Mouse (Mus musculus): ENCODE results near the gene Tnnt3. TPM values are rescaled to one million over a fixed set of nuclear protein-coding genes. Genes with fewer than 3 reads are reported as not detected.
A peak's percentile ranks its signal among the peaks of the same experiment; 100 is the strongest.

The Tnnt3 gene
- total and polyA plus RNA-seq, 3 experiments = 3.1 to 13.3 (median 4.1) TPM

GRCm38 (mm10) chr7:142531973-142532521, 33.4 kb downstream of the Tnnt3 start:
- H3K27ac ChIP-seq (ENCODE audit: insufficient read depth, low read depth) = no peak overlapping the region
- peaks cover 4% of the 10 kb centered on the region for H3K79me2 ChIP-seq (replicated peaks; ENCODE audit: control insufficient read depth, extremely low read depth, insufficient read depth, poor library complexity, severe bottlenecking)
- H3K4me3 ChIP-seq (replicated peaks in 1 of 3; ENCODE audit: low read depth in 2 of 3, low read length in 2 of 3, poor library complexity in 1 of 3) = no peak overlapping the region
- H3K4me1 ChIP-seq (ENCODE audit: control insufficient read depth in 1 of 2, insufficient read depth in 2 of 2) = peaks cover 9 to 22% of the 10 kb centered on the region in 2 experiments
- in situ Hi-C loops (cut with MboI; ENCODE audit: low pct_ligation_motif_present, low pct_unique_long_range_greater_than_20kb, low sequenced_read_pairs) = no loop called here
- peaks cover 7 to 16% of the 10 kb centered on the region in 2 experiments for H3K36me3 ChIP-seq (replicated peaks in 1 of 2; ENCODE audit: control insufficient read depth in 1 of 2, insufficient read depth in 1 of 2, low read length in 1 of 2)
- no peak for TF ChIP-seq USF1 (IDR thresholded peaks at IDR 0.05; ENCODE audit: low read depth, low read length)
- TF ChIP-seq RCOR1 (conservative IDR thresholded peaks at IDR 0.05; ENCODE audit: low read depth, low read length) = no peak
- no peak for TF ChIP-seq GABPA (IDR thresholded peaks at IDR 0.05; ENCODE audit: insufficient replicate concordance, low read depth, low read length)
- TF ChIP-seq ETS1 (conservative IDR thresholded peaks at IDR 0.05; ENCODE audit: low read depth, low read length) = no peak
- no peak for TF ChIP-seq ZKSCAN1 (IDR thresholded peaks at IDR 0.05; ENCODE audit: borderline replicate concordance, low read depth, low read length)
- no peak for TF ChIP-seq CTCF (conservative IDR thresholded peaks at IDR 0.05 in 1 of 2, IDR thresholded peaks at IDR 0.05 in 1 of 2; ENCODE audit: low read depth in 2 of 2, low read length in 2 of 2)
- TF ChIP-seq MXI1 (IDR thresholded peaks at IDR 0.05; ENCODE audit: low read depth, low read length) = no peak
- TF ChIP-seq UBTF (IDR thresholded peaks at IDR 0.05; ENCODE audit: low read depth, low read length) = no peak
- no peak for TF ChIP-seq POLR2AphosphoS2 (IDR thresholded peaks at IDR 0.05; ENCODE audit: low read depth, low read length)
- no peak for TF ChIP-seq ELF1 (IDR thresholded peaks at IDR 0.05; ENCODE audit: low read depth, low read length)
- no peak for TF ChIP-seq ZC3H11A (IDR thresholded peaks at IDR 0.05; ENCODE audit: low read depth, low read length)
- no peak overlapping the region for H3K4me2 ChIP-seq (ENCODE audit: insufficient read depth, low read depth, poor library complexity, severe bottlenecking)
- DNase-seq (ENCODE audit: extremely low read depth) = no peak
- H3K9me3 ChIP-seq (replicated peaks; ENCODE audit: low read length) = no peaks in the 10 kb centered on the region
- H3K9ac ChIP-seq (ENCODE audit: insufficient read depth, low read depth) = no peak overlapping the region
- dilution Hi-C loops (cut with MboI; ENCODE audit: extremely low pct_ligation_motif_present, extremely low pct_unique_long_range_greater_than_20kb, low sequenced_read_pairs) = no loop called here
- peaks cover 46% of the 10 kb centered on the region for H3K27me3 ChIP-seq (replicated peaks)

- Histone ChIP-seq H3K4me3 (replicated peaks in 1 of 3; ENCODE audit: low read depth in 2 of 3, low read length in 2 of 3, poor library complexity in 1 of 3) (peak within 1 kb of the TSS; percentile 91 to 96 (median 92)), H3K27ac (ENCODE audit: insufficient read depth, low read depth) (peak within 1 kb of the TSS; percentile 27), H3K4me2 (ENCODE audit: insufficient read depth, low read depth, poor library complexity, severe bottlenecking) (peak within 1 kb of the TSS; percentile 75), H3K4me1 (ENCODE audit: control insufficient read depth in 1 of 2, insufficient read depth in 2 of 2) (peaks cover 9 to 22% of the 10 kb centered on the region in 2 experiments), H3K79me2 (replicated peaks; ENCODE audit: control insufficient read depth, extremely low read depth, insufficient read depth, poor library complexity, severe bottlenecking) (peaks cover 4% of the 10 kb centered on the region), H3K9me3 (replicated peaks; ENCODE audit: low read length) (no peaks in the 10 kb centered on the region), H3K36me3 (replicated peaks in 1 of 2; ENCODE audit: control insufficient read depth in 1 of 2, insufficient read depth in 1 of 2, low read length in 1 of 2) (peaks cover 11 to 22% of the 10 kb centered on the region in 2 experiments), H3K9ac (ENCODE audit: insufficient read depth, low read depth) (peak within 1 kb of the TSS; percentile 74), H3K27me3 (replicated peaks) (peaks cover 42% of the 10 kb centered on the region)
- DNase-seq (ENCODE audit: extremely low read depth) = no peak
- TF ChIP-seq POLR2AphosphoS2 (IDR thresholded peaks at IDR 0.05; ENCODE audit: low read depth, low read length) = no peak
- TF ChIP-seq JUN (IDR thresholded peaks at IDR 0.05; ENCODE audit: insufficient read depth, low read depth, low read length) = no peak
- TF ChIP-seq IRF4 (IDR thresholded peaks at IDR 0.05; ENCODE audit: low read depth, low read length) = 0 out of 2 replicates have a peak, but pooled peaks have one; percentile 6
- dilution Hi-C loops (cut with MboI; ENCODE audit: extremely low pct_ligation_motif_present, extremely low pct_unique_long_range_greater_than_20kb, low sequenced_read_pairs) = no loop called here
- in situ Hi-C loops (cut with MboI; ENCODE audit: low pct_ligation_motif_present, low pct_unique_long_range_greater_than_20kb, low sequenced_read_pairs) = no loop called here
Measured at GRCm38 (mm10) chr7:142532671-142533058, 34.0 kb downstream of the Tnnt3 start, which contains the start of gene Mrpl23. Mrpl23 (plus strand) TSS chr7:142532686.

Measured in CH12.LX (cell line).